Mouse (Mus musculus) liver, adult 2 months (tissue): Measurements from ENCODE around the gene Usp21. TPM values are rescaled to one million over a fixed set of nuclear protein-coding genes. Genes with fewer than 3 reads are reported as not detected.

Experiments used
- DNase-seq: peaks from one replicate; pipeline ENCODE4 v3.0.0-alpha.2; 2011; ENCODE audit warnings: low read depth, low spot score; ENCODE audit errors: extremely low read depth
- H3K27ac ChIP-seq: fragments of 200-500 bp; replicated peaks from 2 replicates; pipeline ENCODE4 v1.5.1; 2012; ENCODE audit warnings: low read depth, mild to moderate bottlenecking, control low read depth, inconsistent platforms, low read length; ENCODE audit not compliant: insufficient read depth
- H3K27me3 ChIP-seq: fragments of 200-500 bp; 2 replicates; pipeline ENCODE4 v1.6.1; 2012; ENCODE audit warnings: mild to moderate bottlenecking, moderate library complexity, low read length, inconsistent platforms; ENCODE audit not compliant: control insufficient read depth, insufficient read depth
- H3K36me3 ChIP-seq: fragments of 200-500 bp; 2 replicates; pipeline ENCODE4 v1.6.1; 2012; ENCODE audit warnings: low read length, inconsistent platforms; ENCODE audit not compliant: control insufficient read depth, insufficient read depth
- H3K4me1 ChIP-seq: fragments of 200-500 bp; 2 replicates; pipeline ENCODE4 v1.6.1; 2011; ENCODE audit warnings: low read length; ENCODE audit not compliant: control insufficient read depth, insufficient read depth
- H3K4me3 ChIP-seq: fragments of 200-500 bp; 2 replicates; pipeline ENCODE4 v1.5.1; 2011; ENCODE audit warnings: low read depth, mild to moderate bottlenecking, control low read depth, low read length, moderate library complexity; ENCODE audit not compliant: insufficient read depth
- H3K79me2 ChIP-seq: fragments of 200-500 bp; 2 replicates; pipeline ENCODE4 v1.6.1; 2012; ENCODE audit warnings: inconsistent platforms, mild to moderate bottlenecking, low read length, moderate library complexity; ENCODE audit not compliant: control insufficient read depth, insufficient read depth
- H3K9ac ChIP-seq: fragments of 200-500 bp; 2 replicates; pipeline ENCODE4 v1.6.1; 2012; ENCODE audit warnings: low read depth, mild to moderate bottlenecking, control low read depth, inconsistent platforms, low read length
- CTCF ChIP-seq: fragments of 200-500 bp; IDR thresholded peaks from 2 replicates; pipeline ENCODE4 v1.5.1; 2011; ENCODE audit warnings: low read depth, low read length, control low read depth
- POLR2A ChIP-seq: fragments of 200-500 bp; IDR thresholded peaks from 2 replicates; pipeline ENCODE4 v1.6.1; 2011; ENCODE audit warnings: low read length, control low read depth; ENCODE audit not compliant: insufficient read depth; ENCODE audit errors: extremely low read depth
- WGBS: fragments of 180-500 bp; shearing (Covaris S2); methylation state at CpG from one replicate; pipeline ENCODE4 v1.1.7; 2018; 5-methylcytosine and 5-hydroxymethylcytosine counted together
- polyA plus RNA-seq: library from polyadenylated mRNA; depleted of rRNA; stranded (reverse); fragments of >200 nt; gene quantifications from 2 replicates; pipeline ENCODE4 v1.2.3, GENCODE M21; 2012
- total RNA-seq: library from RNA; depleted of rRNA; stranded (reverse); fragments of >200 nt; gene quantifications from 2 replicates; pipeline ENCODE4 v1.2.3, GENCODE M21; 2014

Gene Usp21
- total and polyA plus RNA-seq, 2 experiments: 4.3 to 23.8 TPM

GRCm38 (mm10) chr1:171281528-171281923, 6.3 kb downstream of the Usp21 start:
- peaks cover 5% of the 10 kb centered on the region; the same call in 1 of the 2 replicates for H3K4me1 ChIP-seq

GRCm38 (mm10) chr1:171280916-171281527, 6.8 kb downstream of the Usp21 start, which contains the start of gene Ppox:
Gene Ppox, minus strand, starts transcription at chr1:171281186.
- TF ChIP-seq CTCF: 0 out of 2 replicates have a peak, but pooled peaks have one; percentile 2
- TF ChIP-seq POLR2A: no peak
- Histone ChIP-seq H3K36me3 (peaks cover 7% of the 10 kb centered on the region; the same call in 1 of the 2 replicates), H3K27ac (peak within 1 kb of the TSS; percentile 87), H3K27me3 (no peaks in the 10 kb centered on the region), H3K4me3 (peak within 1 kb of the TSS; percentile 75), H3K9ac (peak within 1 kb of the TSS; percentile 85), H3K79me2 (no peaks in the 10 kb centered on the region; the same call in 1 of the 2 replicates), H3K4me1 (peaks cover 5% of the 10 kb centered on the region; the same call in 1 of the 2 replicates)
- under 1% methylated on average over 26 of the region's 26 CpGs for WGBS
- DNase-seq: peak; percentile 98

More at GRCm38 (mm10) chr1:171281528-171281923, 6.3 kb downstream of the Usp21 start:
- under 1% methylated on average over 10 of the region's 10 CpGs for WGBS
- peak overlapping the region; percentile 85 for H3K9ac ChIP-seq
- TF ChIP-seq POLR2A (no peak), CTCF (peak; percentile 73)
- peak overlapping the region; percentile 87 for H3K27ac ChIP-seq
- peaks cover 7% of the 10 kb centered on the region; the same call in 1 of the 2 replicates for H3K36me3 ChIP-seq
- peaks cover 1% of the 10 kb centered on the region; the same call in 1 of the 2 replicates for H3K79me2 ChIP-seq
- DNase-seq: peak; percentile 79
- peak overlapping the region; percentile 75 for H3K4me3 ChIP-seq
- no peaks in the 10 kb centered on the region for H3K27me3 ChIP-seq

- no peaks in the 10 kb centered on the region for H3K27me3 ChIP-seq
- peaks cover 12% of the 10 kb centered on the region; the same call in 1 of the 2 replicates for H3K36me3 ChIP-seq
- DNase-seq: no peak
- peak overlapping the region; percentile 59 for H3K4me3 ChIP-seq
- peak overlapping the region; percentile 20 for H3K27ac ChIP-seq
- peaks cover 5% of the 10 kb centered on the region; the same call in 1 of the 2 replicates for H3K4me1 ChIP-seq
- no peak for TF ChIP-seq POLR2A
- no peak for TF ChIP-seq CTCF
- under 1% methylated on average over 25 of the region's 25 CpGs for WGBS
- no peaks in the 10 kb centered on the region; the same call in 1 of the 2 replicates for H3K79me2 ChIP-seq
- H3K9ac ChIP-seq: peak overlapping the region; percentile 67
Measured at GRCm38 (mm10) chr1:171280250-171280915, 7.4 kb downstream of the Usp21 start.

- WGBS: 92% methylated on average over 5 of the region's 5 CpGs
- peaks cover 5% of the 10 kb centered on the region; the same call in 1 of the 2 replicates for H3K4me1 ChIP-seq
- no peaks in the 10 kb centered on the region; the same call in 1 of the 2 replicates for H3K79me2 ChIP-seq
- no peak overlapping the region for H3K4me3 ChIP-seq
- no peak for TF ChIP-seq CTCF
- no peak for TF ChIP-seq POLR2A
- H3K27ac ChIP-seq: no peak overlapping the region
- peaks cover 17% of the 10 kb centered on the region; the same call in 1 of the 2 replicates for H3K36me3 ChIP-seq
- no peak for DNase-seq
- H3K27me3 ChIP-seq: no peaks in the 10 kb centered on the region
- H3K9ac ChIP-seq: peak overlapping the region; percentile 67; the same call in 1 of the 2 replicates
Measured at GRCm38 (mm10) chr1:171279721-171280120, 8.1 kb downstream of the Usp21 start.

- DNase-seq: no peak
- Histone ChIP-seq H3K4me1 (peaks cover 5% of the 10 kb centered on the region; the same call in 1 of the 2 replicates), H3K27me3 (no peaks in the 10 kb centered on the region), H3K4me3 (no peak overlapping the region), H3K9ac (no peak overlapping the region), H3K79me2 (no peaks in the 10 kb centered on the region; the same call in 1 of the 2 replicates), H3K27ac (no peak overlapping the region), H3K36me3 (peaks cover 17% of the 10 kb centered on the region; the same call in 1 of the 2 replicates)
- WGBS: 89% methylated on average over 14 of the region's 14 CpGs
- TF ChIP-seq CTCF: no peak
- TF ChIP-seq POLR2A: no peak
Measured at GRCm38 (mm10) chr1:171279012-171279705, 8.6 kb downstream of the Usp21 start.
